Mouse (Mus musculus) stomach, embryonic 15.5 days (tissue): ENCODE measurements around the gene Man1b1. TPM values are rescaled to one million over a fixed set of nuclear protein-coding genes. Genes with fewer than 3 reads are reported as not detected.
A peak's percentile ranks its signal among the peaks of the same experiment; 100 is the strongest.

Experiments
- ATAC-seq: fragments of 200-750 bp; cut with Nextera tagmentation; 2 replicates; pipeline ENCODE4 v1.8.0; 2017; ENCODE audit warnings: low read depth, moderate number of reproducible peaks, moderate TSS enrichment; ENCODE audit not compliant: insufficient read depth, low FRiP score
- H3K27ac ChIP-seq: fragments of 300-500 bp; sonication (generic); 2 replicates; pipeline ENCODE4 v1.5.1; 2015; ENCODE audit warnings: mild to moderate bottlenecking, inconsistent platforms
- H3K27me3 ChIP-seq: fragments of 300-500 bp; sonication (generic); replicated peaks from 2 replicates; pipeline ENCODE4 v1.6.1; 2015; ENCODE audit warnings: inconsistent platforms
- H3K36me3 ChIP-seq: fragments of 300-500 bp; sonication (generic); 2 replicates; pipeline ENCODE4 v1.6.1; 2015; ENCODE audit warnings: inconsistent platforms
- H3K4me1 ChIP-seq: fragments of 300-500 bp; sonication (generic); 2 replicates; pipeline ENCODE4 v1.6.1; 2015; ENCODE audit warnings: inconsistent platforms
- H3K4me2 ChIP-seq: fragments of 300-500 bp; sonication (generic); 2 replicates; pipeline ENCODE4 v1.6.1; 2015; ENCODE audit warnings: mild to moderate bottlenecking, inconsistent platforms
- H3K4me3 ChIP-seq: fragments of 300-500 bp; sonication (generic); replicated peaks from 2 replicates; pipeline ENCODE4 v1.5.1; 2015; ENCODE audit warnings: inconsistent platforms
- H3K9ac ChIP-seq: fragments of 300-500 bp; sonication (generic); 2 replicates; pipeline ENCODE4 v1.6.1; 2015; ENCODE audit warnings: inconsistent platforms
- H3K9me3 ChIP-seq: fragments of 300-500 bp; sonication (generic); 2 replicates; pipeline ENCODE4 v1.6.1; 2016; ENCODE audit warnings: inconsistent platforms
- WGBS: fragments of 180-500 bp; shearing (Covaris S2); methylation state at CpG from one replicate; pipeline ENCODE4 v1.1.7; 2015; 5-methylcytosine and 5-hydroxymethylcytosine counted together
- polyA plus RNA-seq: library from polyadenylated mRNA; unstranded; fragments of >200 nt; fragmentation: Nextera tagmentation; extraction: Ambion mirVana; gene quantifications from 2 replicates; pipeline ENCODE4 v1.2.1, GENCODE M21; 2015

Gene Man1b1
- polyA plus RNA-seq, 1 experiment from 2014 or later = 54.6 TPM

- Histone ChIP-seq H3K4me1 (peaks cover 6% of the 10 kb centered on the region), H3K4me3 (no peak overlapping the region), H3K9me3 (no peaks in the 10 kb centered on the region), H3K27ac (no peak overlapping the region), H3K9ac (no peak overlapping the region), H3K4me2 (no peak overlapping the region), H3K36me3 (peaks cover 56% of the 10 kb centered on the region), H3K27me3 (no peaks in the 10 kb centered on the region)
- WGBS = 91% methylated on average over 3 of the region's 3 CpGs
- no peak for ATAC-seq
Measured at GRCm38 (mm10) chr2:25350701-25351100, 18.6 kb downstream of the Man1b1 start.

GRCm38 (mm10) chr2:25354211-25354610 lies 22.1 kb downstream of the Man1b1 start:
- H3K27me3 ChIP-seq = no peaks in the 10 kb centered on the region
- 86% methylated on average over 6 of the region's 6 CpGs for WGBS
- no peak for ATAC-seq
- no peak overlapping the region for H3K4me2 ChIP-seq
- H3K9me3 ChIP-seq = no peaks in the 10 kb centered on the region
- H3K4me1 ChIP-seq = peaks cover 18% of the 10 kb centered on the region
- H3K36me3 ChIP-seq = peaks cover 29% of the 10 kb centered on the region
- H3K4me3 ChIP-seq = no peak overlapping the region
- H3K9ac ChIP-seq = no peak overlapping the region
- no peak overlapping the region for H3K27ac ChIP-seq

GRCm38 (mm10) chr2:25355419-25356066 lies 23.4 kb downstream of the Man1b1 start:
- WGBS = 35% methylated on average over 18 of the region's 18 CpGs
- peaks cover 18% of the 10 kb centered on the region for H3K4me1 ChIP-seq

GRCm38 (mm10) chr2:25356208-25357079 lies 24.3 kb downstream of the Man1b1 start, which contains the start of gene Dpp7:
Gene Dpp7 (minus strand): TSS chr2:25356359.
- no peaks in the 10 kb centered on the region for H3K27me3 ChIP-seq
- H3K9me3 ChIP-seq = no peaks in the 10 kb centered on the region
- peaks cover 17% of the 10 kb centered on the region; the same call in 1 of the 2 replicates for H3K36me3 ChIP-seq
- no peak within 1 kb of the TSS for H3K27ac ChIP-seq
- peaks cover 18% of the 10 kb centered on the region for H3K4me1 ChIP-seq
- peak within 1 kb of the TSS; percentile 54 for H3K4me3 ChIP-seq
- WGBS = 4% methylated on average over 13 of the region's 13 CpGs
- peak within 1 kb of the TSS; percentile 60; the same call in 1 of the 2 replicates for H3K9ac ChIP-seq
- H3K4me2 ChIP-seq = peak within 1 kb of the TSS; percentile 87
- peak; percentile 78 for ATAC-seq

More at GRCm38 (mm10) chr2:25355419-25356066, 23.4 kb downstream of the Man1b1 start:
- Histone ChIP-seq H3K9me3 (no peaks in the 10 kb centered on the region), H3K4me2 (peak overlapping the region; percentile 87), H3K27ac (no peak overlapping the region), H3K36me3 (peaks cover 24% of the 10 kb centered on the region), H3K27me3 (no peaks in the 10 kb centered on the region), H3K9ac (peak overlapping the region; percentile 60; the same call in 1 of the 2 replicates), H3K4me3 (peak overlapping the region; percentile 54)
- no peak for ATAC-seq

GRCm38 (mm10) chr2:25359848-25360247 lies 27.7 kb downstream of the Man1b1 start:
- Histone ChIP-seq H3K4me2 (no peak overlapping the region), H3K9ac (no peak overlapping the region), H3K36me3 (no peaks in the 10 kb centered on the region), H3K27ac (no peak overlapping the region), H3K9me3 (no peaks in the 10 kb centered on the region), H3K4me1 (peaks cover 34% of the 10 kb centered on the region), H3K4me3 (no peak overlapping the region), H3K27me3 (0 out of 2 replicates have a peak, but pooled peaks cover 7% of the 10 kb centered on the region)
- 79% methylated on average over 4 of the region's 4 CpGs for WGBS
- ATAC-seq = no peak

- H3K4me1 ChIP-seq = peaks cover 20% of the 10 kb centered on the region
- peak overlapping the region; percentile 57; the same call in 1 of the 2 replicates for H3K27ac ChIP-seq
- no peaks in the 10 kb centered on the region for H3K9me3 ChIP-seq
- H3K27me3 ChIP-seq = 0 out of 2 replicates have a peak, but pooled peaks cover 7% of the 10 kb centered on the region
- H3K36me3 ChIP-seq = no peaks in the 10 kb centered on the region
- peak; percentile 55 for ATAC-seq
- H3K4me3 ChIP-seq = peak overlapping the region; percentile 66; the same call in 1 of the 2 replicates
- 42% methylated on average over 13 of the region's 13 CpGs for WGBS
- no peak overlapping the region for H3K9ac ChIP-seq
- H3K4me2 ChIP-seq = peak overlapping the region; percentile 97
Measured at GRCm38 (mm10) chr2:25363478-25364178, 31.5 kb downstream of the Man1b1 start.

GRCm38 (mm10) chr2:25364313-25364712 lies 32.2 kb downstream of the Man1b1 start:
- Histone ChIP-seq H3K4me3 (peak overlapping the region; percentile 66), H3K27me3 (0 out of 2 replicates have a peak, but pooled peaks cover 7% of the 10 kb centered on the region), H3K4me1 (peaks cover 20% of the 10 kb centered on the region), H3K9me3 (no peaks in the 10 kb centered on the region), H3K36me3 (no peaks in the 10 kb centered on the region), H3K27ac (no peak overlapping the region), H3K4me2 (peak overlapping the region; percentile 97), H3K9ac (no peak overlapping the region)
- ATAC-seq = no peak
- WGBS = 87% methylated on average over 4 of the region's 4 CpGs

- ATAC-seq = no peak
- Histone ChIP-seq H3K4me1 (peaks cover 20% of the 10 kb centered on the region), H3K4me2 (peak overlapping the region; percentile 97), H3K9ac (peak overlapping the region; percentile 84), H3K27ac (0 out of 2 replicates have a peak overlapping the region, but pooled peaks have one; percentile 76), H3K36me3 (no peaks in the 10 kb centered on the region), H3K9me3 (no peaks in the 10 kb centered on the region), H3K4me3 (peak overlapping the region; percentile 66), H3K27me3 (0 out of 2 replicates have a peak, but pooled peaks cover 7% of the 10 kb centered on the region)
- 37% methylated on average over 9 of the region's 9 CpGs for WGBS
Measured at GRCm38 (mm10) chr2:25364761-25365090, 32.6 kb downstream of the Man1b1 start.

- Histone ChIP-seq H3K27ac (peak within 1 kb of the TSS; percentile 76), H3K36me3 (no peaks in the 10 kb centered on the region), H3K4me1 (peaks cover 20% of the 10 kb centered on the region), H3K9ac (peak within 1 kb of the TSS; percentile 84), H3K4me3 (peak within 1 kb of the TSS; percentile 66), H3K27me3 (0 out of 2 replicates have a peak, but pooled peaks cover 7% of the 10 kb centered on the region), H3K4me2 (peak within 1 kb of the TSS; percentile 97), H3K9me3 (no peaks in the 10 kb centered on the region)
- under 1% methylated on average over 53 of the region's 54 CpGs for WGBS
- ATAC-seq = peak; percentile 78
Measured at GRCm38 (mm10) chr2:25365091-25365761, 33.1 kb downstream of the Man1b1 start, which contains the start of gene Uap1l1. Gene Uap1l1 (minus strand): TSS chr2:25365682.

- Histone ChIP-seq H3K4me1 (peaks cover 30% of the 10 kb centered on the region), H3K27ac (no peak overlapping the region), H3K36me3 (no peaks in the 10 kb centered on the region), H3K4me2 (no peak overlapping the region), H3K27me3 (no peaks in the 10 kb centered on the region), H3K9ac (no peak overlapping the region), H3K9me3 (no peaks in the 10 kb centered on the region), H3K4me3 (no peak overlapping the region)
- no peak for ATAC-seq
- WGBS = 90% methylated on average over 3 of the region's 3 CpGs
Measured at GRCm38 (mm10) chr2:25369996-25370395, 37.9 kb downstream of the Man1b1 start.
